12 mouse cellular contexts compared by ENCODE assay signal in the genomic region with DNA sequence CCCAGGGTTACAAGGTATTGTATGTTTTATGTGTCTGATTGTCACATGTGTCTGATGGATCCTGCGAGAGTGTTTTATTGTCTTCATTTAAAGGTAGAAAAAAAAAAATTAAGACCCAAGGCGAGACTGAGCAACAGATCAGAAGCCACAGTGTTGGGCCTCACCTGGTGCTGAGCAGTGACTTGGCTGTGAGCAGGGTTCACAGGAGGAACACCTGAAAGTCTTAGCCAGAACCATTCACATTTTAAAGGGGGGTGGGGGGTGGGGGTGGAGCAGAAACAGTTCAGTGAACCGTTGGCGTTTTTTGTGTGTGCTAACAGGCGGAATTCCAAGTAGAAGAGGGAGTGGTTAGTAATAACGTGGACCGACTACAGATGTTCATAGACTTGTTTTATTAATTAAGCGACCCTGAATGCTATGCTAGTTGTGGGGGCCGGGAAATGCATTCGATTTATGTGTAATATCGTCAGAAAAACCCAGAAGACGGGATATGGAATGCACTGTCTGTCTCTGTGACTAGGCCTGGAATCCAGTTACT.
A peak's percentile ranks its signal among the peaks of the same experiment; 100 is the strongest.
DNase-seq lines count a peak whose midpoint lies in the region; ATAC-seq and TF ChIP-seq lines count a peak whose summit lies in the region.
"Had no signal": no experiment of that assay in that cellular context is flagged by ENCODE, and none has a peak within 500 bp of the region (broad histone marks: within the 10 kb centered on the region; RNA-seq: fewer than 3 reads in every experiment).

No protein-coding gene starts in this region.

- WGBS in intestine, embryonic 15.5 days, result 42% methylated on average over 12 of the region's 12 CpGs
- WGBS in intestine, postnatal 0 days, result 51% methylated on average over 12 of the region's 12 CpGs
- 19% methylated on average over 12 of the region's 12 CpGs for WGBS in embryonic facial prominence, embryonic 11.5 days
- 21% methylated on average over 12 of the region's 12 CpGs for WGBS in hindbrain, embryonic 12.5 days
- 21% methylated on average over 12 of the region's 12 CpGs for WGBS in midbrain, embryonic 13.5 days

- H3K9me3 ChIP-seq in intestine, embryonic 15.5 days, result no peaks in the 10 kb centered on the region
- no peaks in the 10 kb centered on the region for H3K9me3 ChIP-seq in intestine, postnatal 0 days (ENCODE audit: control insufficient read depth)
- no peaks in the 10 kb centered on the region for H3K9me3 ChIP-seq in embryonic facial prominence, embryonic 11.5 days (replicated peaks; ENCODE audit: control insufficient read depth, low read length)
- no peaks in the 10 kb centered on the region for H3K9me3 ChIP-seq in hindbrain, embryonic 12.5 days (replicated peaks)
- no peaks in the 10 kb centered on the region for H3K9me3 ChIP-seq in midbrain, embryonic 13.5 days

- H3K36me3 ChIP-seq in intestine, embryonic 15.5 days, result no peaks in the 10 kb centered on the region
- H3K36me3 ChIP-seq in intestine, postnatal 0 days (ENCODE audit: control insufficient read depth, insufficient read depth), result no peaks in the 10 kb centered on the region
- H3K36me3 ChIP-seq in embryonic facial prominence, embryonic 11.5 days (replicated peaks; ENCODE audit: control insufficient read depth, insufficient read depth, low read depth, low read length), result no peaks in the 10 kb centered on the region
- H3K36me3 ChIP-seq in hindbrain, embryonic 12.5 days, result no peaks in the 10 kb centered on the region
- H3K36me3 ChIP-seq in midbrain, embryonic 13.5 days, result no peaks in the 10 kb centered on the region

- no peak overlapping the region for H3K4me3 ChIP-seq in intestine, embryonic 15.5 days (replicated peaks)
- no peak overlapping the region for H3K4me3 ChIP-seq in intestine, postnatal 0 days (ENCODE audit: low read depth, low read length)
- H3K4me3 ChIP-seq in embryonic facial prominence, embryonic 11.5 days (ENCODE audit: low read depth, low read length), result no peak overlapping the region
- H3K4me3 ChIP-seq in hindbrain, embryonic 12.5 days, result no peak overlapping the region
- H3K4me3 ChIP-seq in midbrain, embryonic 13.5 days (replicated peaks), result no peak overlapping the region
- H3K4me3 ChIP-seq: left cerebral cortex, adult 2 months had no signal

- H3K4me2 ChIP-seq in intestine, embryonic 15.5 days (replicated peaks), result no peak overlapping the region
- H3K4me2 ChIP-seq in intestine, postnatal 0 days (replicated peaks; ENCODE audit: low read depth), result no peak overlapping the region
- no peak overlapping the region for H3K4me2 ChIP-seq in embryonic facial prominence, embryonic 11.5 days (ENCODE audit: low read depth, low read length)
- no peak overlapping the region for H3K4me2 ChIP-seq in hindbrain, embryonic 12.5 days (replicated peaks)
- H3K4me2 ChIP-seq in midbrain, embryonic 13.5 days (replicated peaks), result no peak overlapping the region

- peak; percentile 15; the same call in 1 of the 2 replicates for ATAC-seq in intestine, embryonic 15.5 days
- ATAC-seq in intestine, postnatal 0 days, result no peak
- ATAC-seq in embryonic facial prominence, embryonic 11.5 days (replicated peaks; ENCODE audit: insufficient number of reproducible peaks, low FRiP score, low TSS enrichment, low read depth), result no peak
- peak; percentile 36 for ATAC-seq in hindbrain, embryonic 12.5 days (ENCODE audit: low FRiP score)
- peak; percentile 22; the same call in 1 of the 2 replicates for ATAC-seq in midbrain, embryonic 13.5 days

- no peak for DNase-seq in embryonic facial prominence, embryonic 11.5 days (ENCODE audit: low spot score)
- no peak for DNase-seq in natural killer cell, adult 2 months (ENCODE audit: low spot score in 2 of 2)
- no peak for DNase-seq in cerebellum, adult 9-10 months
- no peak for DNase-seq in thymus, postnatal 10 days (ENCODE audit: low spot score in 2 of 2)
- DNase-seq: cerebellum, adult 8-10 months; lung, adult 18-20 months; thymus, postnatal 36 days had no signal

- H3K27me3 ChIP-seq in intestine, embryonic 15.5 days (replicated peaks), result no peaks in the 10 kb centered on the region
- no peaks in the 10 kb centered on the region for H3K27me3 ChIP-seq in intestine, postnatal 0 days (replicated peaks; ENCODE audit: control insufficient read depth, insufficient read depth, low read length)
- no peaks in the 10 kb centered on the region for H3K27me3 ChIP-seq in embryonic facial prominence, embryonic 11.5 days (ENCODE audit: control insufficient read depth, insufficient read depth, low read length)
- no peaks in the 10 kb centered on the region for H3K27me3 ChIP-seq in hindbrain, embryonic 12.5 days
- no peaks in the 10 kb centered on the region for H3K27me3 ChIP-seq in midbrain, embryonic 13.5 days

- H3K27ac ChIP-seq in intestine, embryonic 15.5 days, result 0 out of 2 replicates have a peak overlapping the region, but pooled peaks have one; percentile 9
- no peak overlapping the region for H3K27ac ChIP-seq in intestine, postnatal 0 days (ENCODE audit: low read depth, low read length)
- H3K27ac ChIP-seq in embryonic facial prominence, embryonic 11.5 days (replicated peaks; ENCODE audit: low read depth, low read length), result peak overlapping the region; percentile 74; the same call in 1 of the 2 replicates
- peak overlapping the region; percentile 84 for H3K27ac ChIP-seq in hindbrain, embryonic 12.5 days
- peak overlapping the region; percentile 87 for H3K27ac ChIP-seq in midbrain, embryonic 13.5 days
- H3K27ac ChIP-seq: left cerebral cortex, adult 2 months had no signal

- peaks cover 6% of the 10 kb centered on the region for H3K4me1 ChIP-seq in intestine, embryonic 15.5 days (replicated peaks)
- H3K4me1 ChIP-seq in intestine, postnatal 0 days (replicated peaks; ENCODE audit: control insufficient read depth, insufficient read depth, low read length), result no peaks in the 10 kb centered on the region
- peaks cover 11% of the 10 kb centered on the region for H3K4me1 ChIP-seq in embryonic facial prominence, embryonic 11.5 days (ENCODE audit: control insufficient read depth, insufficient read depth, low read length)
- H3K4me1 ChIP-seq in hindbrain, embryonic 12.5 days, result peaks cover 37% of the 10 kb centered on the region
- H3K4me1 ChIP-seq in midbrain, embryonic 13.5 days (replicated peaks), result peaks cover 40% of the 10 kb centered on the region

- no peak for TF ChIP-seq CTCF in intestine, postnatal 0 days (IDR thresholded peaks at IDR 0.05; ENCODE audit: low read depth)

- no peak overlapping the region for H3K9ac ChIP-seq in intestine, embryonic 15.5 days
- no peak overlapping the region for H3K9ac ChIP-seq in intestine, postnatal 0 days (ENCODE audit: low read depth, low read length)
- H3K9ac ChIP-seq in embryonic facial prominence, embryonic 11.5 days (replicated peaks; ENCODE audit: low read length), result 0 out of 2 replicates have a peak overlapping the region, but pooled peaks have one; percentile 40
- no peak overlapping the region for H3K9ac ChIP-seq in hindbrain, embryonic 12.5 days
- H3K9ac ChIP-seq in midbrain, embryonic 13.5 days (replicated peaks), result no peak overlapping the region

Comparison
In these comparisons a context has a peak if more than half of its experiments do, and no peak if none do; other contexts are left out.
1. ATAC-seq: peak in intestine, embryonic 15.5 days (single experiment), hindbrain, embryonic 12.5 days (single experiment) and midbrain, embryonic 13.5 days (single experiment); none in intestine, postnatal 0 days (single experiment) and embryonic facial prominence, embryonic 11.5 days (single experiment).